ENCODE assay signal across 10 mouse cellular contexts in the genomic region with DNA sequence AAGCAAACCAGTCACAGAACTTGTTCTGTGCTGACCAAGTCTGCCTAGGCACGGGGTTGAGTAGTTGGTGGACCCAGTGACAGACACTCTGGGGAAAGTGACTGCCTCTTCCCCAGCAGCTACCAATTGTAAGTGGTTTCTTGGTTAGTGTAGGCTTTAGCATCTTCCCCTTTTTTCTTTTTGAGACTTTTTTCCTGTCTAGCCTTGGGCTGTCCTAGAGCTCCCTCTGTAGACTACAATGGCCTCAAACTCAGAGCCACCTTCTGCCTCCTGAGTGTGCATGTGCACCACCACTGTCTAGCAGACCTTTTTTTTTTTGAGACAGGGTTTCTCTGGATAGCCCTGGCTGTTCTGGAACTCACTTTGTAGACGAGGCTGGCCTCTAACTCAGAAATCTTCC. TPM values are rescaled to one million over a fixed set of nuclear protein-coding genes. Genes with fewer than 3 reads are reported as not detected.
A peak's percentile ranks its signal among the peaks of the same experiment; 100 is the strongest.
DNase-seq lines count a peak whose midpoint lies in the region; ATAC-seq and TF ChIP-seq lines count a peak whose summit lies in the region.
"Had no signal": no experiment of that assay in that cellular context is flagged by ENCODE, and none has a peak within 500 bp of the region (broad histone marks: within the 10 kb centered on the region; RNA-seq: fewer than 3 reads in every experiment).

No protein-coding gene starts in this region.

- 65% methylated on average over 2 of the region's 2 CpGs for WGBS in intestine, postnatal 0 days
- 75% methylated on average over 2 of the region's 2 CpGs for WGBS in intestine, embryonic 15.5 days
- 33% methylated on average over 2 of the region's 2 CpGs for WGBS in liver, embryonic 13.5 days (ENCODE audit: insufficient replicate concordance)
- WGBS in embryonic facial prominence, embryonic 10.5 days = 83% methylated on average over 2 of the region's 2 CpGs

- peak; percentile 65 for TF ChIP-seq CTCF in intestine, postnatal 0 days (IDR thresholded peaks at IDR 0.05; ENCODE audit: low read depth)

- no peaks in the 10 kb centered on the region for H3K27me3 ChIP-seq in intestine, postnatal 0 days (replicated peaks; ENCODE audit: control insufficient read depth, insufficient read depth, low read length)
- no peaks in the 10 kb centered on the region for H3K27me3 ChIP-seq in intestine, embryonic 15.5 days (replicated peaks)
- no peaks in the 10 kb centered on the region for H3K27me3 ChIP-seq in liver, embryonic 13.5 days
- no peaks in the 10 kb centered on the region for H3K27me3 ChIP-seq in embryonic facial prominence, embryonic 10.5 days (replicated peaks; ENCODE audit: low read depth, poor library complexity, severe bottlenecking)
- H3K27me3 ChIP-seq: embryonic facial prominence, embryonic 13.5 days had no signal

- H3K4me3 ChIP-seq in intestine, postnatal 0 days (ENCODE audit: low read depth, low read length) = no peak overlapping the region
- no peak overlapping the region for H3K4me3 ChIP-seq in intestine, embryonic 15.5 days (replicated peaks)
- H3K4me3 ChIP-seq in liver, embryonic 13.5 days (replicated peaks) = no peak overlapping the region
- no peak overlapping the region for H3K4me3 ChIP-seq in embryonic facial prominence, embryonic 10.5 days
- H3K4me3 ChIP-seq: embryonic facial prominence, embryonic 13.5 days had no signal

- H3K36me3 ChIP-seq in intestine, postnatal 0 days (ENCODE audit: control insufficient read depth, insufficient read depth) = no peaks in the 10 kb centered on the region
- no peaks in the 10 kb centered on the region for H3K36me3 ChIP-seq in intestine, embryonic 15.5 days
- peaks cover 14% of the 10 kb centered on the region for H3K36me3 ChIP-seq in liver, embryonic 13.5 days
- peaks cover 23% of the 10 kb centered on the region for H3K36me3 ChIP-seq in embryonic facial prominence, embryonic 10.5 days (replicated peaks)
- H3K36me3 ChIP-seq: embryonic facial prominence, embryonic 13.5 days had no signal

- H3K4me1 ChIP-seq in intestine, postnatal 0 days (replicated peaks; ENCODE audit: control insufficient read depth, insufficient read depth, low read length) = no peaks in the 10 kb centered on the region
- peaks cover 16% of the 10 kb centered on the region; the same call in 1 of the 2 replicates for H3K4me1 ChIP-seq in intestine, embryonic 15.5 days (replicated peaks)
- peaks cover 88% of the 10 kb centered on the region for H3K4me1 ChIP-seq in liver, embryonic 13.5 days (replicated peaks)
- peaks cover 22% of the 10 kb centered on the region for H3K4me1 ChIP-seq in embryonic facial prominence, embryonic 10.5 days

- H3K9ac ChIP-seq in intestine, postnatal 0 days (ENCODE audit: low read depth, low read length) = no peak overlapping the region
- no peak overlapping the region for H3K9ac ChIP-seq in intestine, embryonic 15.5 days
- no peak overlapping the region for H3K9ac ChIP-seq in liver, embryonic 13.5 days
- H3K9ac ChIP-seq: embryonic facial prominence, embryonic 13.5 days had no signal

- no peak overlapping the region for H3K4me2 ChIP-seq in intestine, postnatal 0 days (replicated peaks; ENCODE audit: low read depth)
- no peak overlapping the region for H3K4me2 ChIP-seq in intestine, embryonic 15.5 days (replicated peaks)
- H3K4me2 ChIP-seq in liver, embryonic 13.5 days = no peak overlapping the region
- H3K4me2 ChIP-seq: embryonic facial prominence, embryonic 13.5 days had no signal

- H3K27ac ChIP-seq in intestine, postnatal 0 days (ENCODE audit: low read depth, low read length) = no peak overlapping the region
- H3K27ac ChIP-seq in intestine, embryonic 15.5 days = no peak overlapping the region
- H3K27ac ChIP-seq in liver, embryonic 13.5 days = 0 out of 2 replicates have a peak overlapping the region, but pooled peaks have one; percentile 37
- no peak overlapping the region for H3K27ac ChIP-seq in embryonic facial prominence, embryonic 10.5 days (replicated peaks)
- H3K27ac ChIP-seq: embryonic facial prominence, embryonic 13.5 days had no signal

- H3K9me3 ChIP-seq in intestine, postnatal 0 days (ENCODE audit: control insufficient read depth) = no peaks in the 10 kb centered on the region
- no peaks in the 10 kb centered on the region for H3K9me3 ChIP-seq in intestine, embryonic 15.5 days
- H3K9me3 ChIP-seq in liver, embryonic 13.5 days (replicated peaks) = no peaks in the 10 kb centered on the region
- H3K9me3 ChIP-seq in embryonic facial prominence, embryonic 10.5 days = no peaks in the 10 kb centered on the region
- H3K9me3 ChIP-seq: embryonic facial prominence, embryonic 13.5 days had no signal

- DNase-seq in MN1 (ENCODE audit: low spot score) = peak; percentile 61
- DNase-seq in liver, embryonic 13.5 days = no peak
- peak; percentile 62 to 68 for DNase-seq in spleen, postnatal 36 days (ENCODE audit: low spot score in 2 of 2)
- no peak for DNase-seq in embryonic facial prominence, embryonic 10.5 days (ENCODE audit: low spot score)
- DNase-seq in c-Kit-positive CD71-positive TER-119-positive erythroid progenitor cells, embryonic 14.5 days (ENCODE audit: low spot score) = no peak
- no peak for DNase-seq in cerebellum, postnatal 4 days (ENCODE audit: low spot score in 2 of 2)
- DNase-seq: heart, postnatal 4 days had no signal

- no peak for ATAC-seq in intestine, postnatal 0 days
- no peak for ATAC-seq in intestine, embryonic 15.5 days
- peak; percentile 39; the same call in 1 of the 2 replicates for ATAC-seq in liver, embryonic 13.5 days (ENCODE audit: low read depth)

RNA-seq across cellular contexts. Expression of a gene that starts 15.8 kb away (rescaled TPM):
- not detected in 2 replicates for polyA plus RNA-seq in intestine, postnatal 0 days (2015; fragmentation: Nextera tagmentation; extraction: Ambion mirVana)
- polyA plus RNA-seq in intestine, embryonic 15.5 days (2015; fragmentation: Nextera tagmentation; extraction: Ambion mirVana) = 3.0 TPM in 1 of 2 replicates, not detected in the other
- not detected in 2 replicates for polyA plus RNA-seq in liver, embryonic 13.5 days (2015; fragmentation: Nextera tagmentation; extraction: Ambion mirVana)
- polyA plus RNA-seq in embryonic facial prominence, embryonic 10.5 days (2016; fragmentation: Nextera tagmentation; extraction: Ambion mirVana) = 1.1 and 3.6 TPM in 2 replicates
- polyA plus RNA-seq: embryonic facial prominence, embryonic 13.5 days had no signal

RNA-seq across cellular contexts. Expression of a gene that starts 16.3 kb away (rescaled TPM):
- 37.1 and 41.2 TPM in 2 replicates for polyA plus RNA-seq in intestine, postnatal 0 days (2015; fragmentation: Nextera tagmentation; extraction: Ambion mirVana)
- polyA plus RNA-seq in intestine, embryonic 15.5 days (2015; fragmentation: Nextera tagmentation; extraction: Ambion mirVana) = 123 and 136 TPM in 2 replicates
- 93.8 and 106 TPM in 2 replicates for polyA plus RNA-seq in liver, embryonic 13.5 days (2015; fragmentation: Nextera tagmentation; extraction: Ambion mirVana)
- 234 and 241 TPM in 2 replicates for polyA plus RNA-seq in embryonic facial prominence, embryonic 10.5 days (2016; fragmentation: Nextera tagmentation; extraction: Ambion mirVana)

Comparison
In these comparisons a context has a peak if more than half of its experiments do, and no peak if none do; other contexts are left out.
1. DNase-seq: peak in MN1 (single experiment) and spleen, postnatal 36 days (2 of 2); none in liver, embryonic 13.5 days (single experiment), embryonic facial prominence, embryonic 10.5 days (single experiment), c-Kit-positive CD71-positive TER-119-positive erythroid progenitor cells, embryonic 14.5 days (single experiment) and cerebellum, postnatal 4 days (0 of 2).